Mouse (Mus musculus) heart, embryonic 13.5 days (tissue): ENCODE data around the gene Nutm1. TPM values are rescaled to one million over a fixed set of nuclear protein-coding genes. Genes with fewer than 3 reads are reported as not detected.

Experiments used
- ATAC-seq: fragments of 200-750 bp; cut with Nextera tagmentation; 2 replicates; pipeline ENCODE4 v1.8.0; 2017; ENCODE audit warnings: moderate TSS enrichment; ENCODE audit not compliant: insufficient number of reproducible peaks, low FRiP score, low TSS enrichment; ENCODE audit errors: extremely low read depth
- H3K27ac ChIP-seq: fragments of 300-500 bp; sonication (generic); replicated peaks from 2 replicates; pipeline ENCODE4 v1.5.1; 2015; ENCODE audit warnings: moderate library complexity, mild to moderate bottlenecking, inconsistent platforms
- H3K27me3 ChIP-seq: fragments of 300-500 bp; sonication (generic); replicated peaks from 2 replicates; pipeline ENCODE4 v1.6.1; 2015; ENCODE audit warnings: mild to moderate bottlenecking, inconsistent platforms
- H3K36me3 ChIP-seq: fragments of 300-500 bp; sonication (generic); 2 replicates; pipeline ENCODE4 v1.6.1; 2015; ENCODE audit warnings: mild to moderate bottlenecking, inconsistent platforms
- H3K4me1 ChIP-seq: fragments of 300-500 bp; sonication (generic); 2 replicates; pipeline ENCODE4 v1.6.1; 2015; ENCODE audit warnings: inconsistent platforms
- H3K4me2 ChIP-seq: fragments of 300-500 bp; sonication (generic); 2 replicates; pipeline ENCODE4 v1.6.1; 2015; ENCODE audit warnings: inconsistent platforms, mild to moderate bottlenecking, moderate library complexity
- H3K4me3 ChIP-seq: fragments of 300-500 bp; sonication (generic); 2 replicates; pipeline ENCODE4 v1.5.1; 2015; ENCODE audit warnings: moderate library complexity, mild to moderate bottlenecking, inconsistent platforms
- H3K9ac ChIP-seq: fragments of 300-500 bp; sonication (generic); 2 replicates; pipeline ENCODE4 v1.6.1; 2015; ENCODE audit warnings: inconsistent platforms, mild to moderate bottlenecking, moderate library complexity
- H3K9me3 ChIP-seq: fragments of 300-500 bp; sonication (generic); 2 replicates; pipeline ENCODE4 v1.6.1; 2016; ENCODE audit warnings: inconsistent platforms
- WGBS: fragments of 180-500 bp; shearing (Covaris S2); methylation state at CpG from one replicate; pipeline ENCODE4 v1.1.7; 2015; ENCODE audit warnings: mixed read lengths; 5-methylcytosine and 5-hydroxymethylcytosine counted together
- polyA plus RNA-seq: library from polyadenylated mRNA; unstranded; fragments of >200 nt; fragmentation: Nextera tagmentation; extraction: Ambion mirVana; gene quantifications from 2 replicates; pipeline ENCODE4 v1.2.1, GENCODE M21; 2015

The Nutm1 gene
- polyA plus RNA-seq, 1 experiment from 2014 or later = 0.05 TPM

DNA sequence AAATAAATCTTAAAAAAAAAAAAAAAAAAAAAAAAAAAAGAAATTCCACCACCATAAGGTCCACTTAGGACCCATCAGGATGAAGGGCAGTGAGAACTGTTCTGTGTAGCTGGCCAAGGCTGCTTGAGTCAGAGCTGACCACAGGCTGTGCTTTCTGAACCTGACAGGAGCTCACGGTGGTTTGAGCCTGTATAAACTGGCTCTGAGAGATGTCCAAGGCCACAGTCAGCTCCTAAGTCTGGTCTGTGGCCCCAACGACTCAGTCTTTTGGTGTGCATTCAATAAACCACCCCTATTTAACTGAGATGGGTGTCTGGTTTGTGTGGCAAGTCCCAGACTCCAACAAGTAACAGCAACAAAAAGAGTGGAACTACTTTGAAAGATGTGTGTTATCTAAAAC, 22.5 kb downstream of the Nutm1 start:
- no peaks in the 10 kb centered on the region for H3K36me3 ChIP-seq
- no peak overlapping the region for H3K4me3 ChIP-seq
- no peaks in the 10 kb centered on the region for H3K9me3 ChIP-seq
- H3K27me3 ChIP-seq = no peaks in the 10 kb centered on the region; the same call in 1 of the 2 replicates
- H3K27ac ChIP-seq = no peak overlapping the region
- ATAC-seq = no peak
- WGBS = 79% methylated on average over 2 of the region's 2 CpGs
- H3K9ac ChIP-seq = no peak overlapping the region
- H3K4me1 ChIP-seq = peaks cover 18% of the 10 kb centered on the region
- no peak overlapping the region for H3K4me2 ChIP-seq

DNA sequence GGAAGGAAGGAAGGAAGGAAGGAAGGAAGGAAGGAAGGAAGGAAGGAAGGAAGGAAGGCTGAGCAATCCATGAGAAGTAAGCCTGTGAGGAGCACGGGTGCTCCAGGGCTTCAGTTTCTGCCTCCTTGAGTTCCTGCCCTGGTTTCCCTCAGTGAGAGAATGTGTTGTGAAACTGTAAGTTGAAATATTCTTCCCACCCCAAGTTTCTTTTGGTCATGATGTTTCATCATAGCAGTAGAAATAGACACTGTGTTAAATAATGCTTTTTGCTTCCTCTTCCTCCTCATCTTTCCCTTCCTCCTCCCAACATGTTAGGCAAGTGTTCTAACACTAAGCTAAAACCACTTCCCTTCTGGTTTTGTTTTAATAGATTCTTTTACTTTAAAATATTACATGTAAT, 26.5 kb downstream of the Nutm1 start:
- Histone ChIP-seq H3K4me1 (no peaks in the 10 kb centered on the region), H3K27me3 (no peaks in the 10 kb centered on the region), H3K4me3 (no peak overlapping the region), H3K9me3 (no peaks in the 10 kb centered on the region), H3K27ac (no peak overlapping the region), H3K4me2 (no peak overlapping the region), H3K36me3 (no peaks in the 10 kb centered on the region), H3K9ac (no peak overlapping the region)
- no peak for ATAC-seq
- 76% methylated on average over 1 of the region's 1 CpGs for WGBS

DNA sequence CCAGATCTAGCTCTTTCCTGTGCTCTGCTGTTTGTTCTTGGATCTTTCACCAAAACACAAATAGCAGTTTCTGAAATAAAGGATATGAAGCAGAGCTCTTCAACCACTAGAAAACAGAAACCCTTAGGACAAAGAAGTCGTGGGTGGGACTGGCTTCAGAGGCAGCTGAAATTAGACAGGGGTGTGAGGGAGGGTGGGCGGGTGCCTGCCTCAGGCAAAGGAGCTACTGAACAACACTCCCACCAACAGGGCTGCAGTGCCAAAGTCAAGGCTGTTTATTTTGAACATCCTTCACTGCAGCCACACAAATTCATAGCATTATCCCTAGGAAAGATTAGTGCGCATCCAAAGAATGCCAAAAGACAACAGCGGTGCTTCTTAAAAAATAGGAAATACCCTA, 34.7 kb downstream of the Nutm1 start:
- Histone ChIP-seq H3K36me3 (no peaks in the 10 kb centered on the region), H3K9me3 (no peaks in the 10 kb centered on the region), H3K4me1 (no peaks in the 10 kb centered on the region), H3K4me2 (no peak overlapping the region), H3K27ac (no peak overlapping the region), H3K9ac (no peak overlapping the region), H3K27me3 (no peaks in the 10 kb centered on the region), H3K4me3 (no peak overlapping the region)
- no peak for ATAC-seq
- WGBS = 64% methylated on average over 4 of the region's 4 CpGs

DNA sequence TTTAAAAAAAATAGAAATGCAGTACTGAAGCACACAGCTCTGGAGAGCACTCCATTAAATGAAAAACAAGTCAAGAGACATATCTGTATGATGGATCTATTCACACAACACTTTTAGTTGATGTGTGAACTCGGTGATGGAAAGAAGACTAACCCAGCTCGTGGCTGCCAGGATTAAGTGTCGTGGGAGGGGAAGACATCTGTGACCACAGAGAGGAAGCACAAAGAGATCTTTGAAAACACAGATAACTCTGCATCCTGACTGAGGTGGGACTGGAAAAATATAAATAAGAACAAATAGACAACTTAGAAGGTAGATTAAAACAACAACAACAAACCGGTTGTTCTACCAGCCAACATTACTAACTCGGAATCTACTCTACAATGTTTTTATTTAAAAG, 36.5 kb downstream of the Nutm1 start:
- no peak overlapping the region for H3K4me3 ChIP-seq
- no peaks in the 10 kb centered on the region for H3K36me3 ChIP-seq
- no peak for ATAC-seq
- no peaks in the 10 kb centered on the region for H3K27me3 ChIP-seq
- no peaks in the 10 kb centered on the region for H3K4me1 ChIP-seq
- H3K9me3 ChIP-seq = no peaks in the 10 kb centered on the region
- H3K9ac ChIP-seq = no peak overlapping the region
- WGBS = 48% methylated on average over 5 of the region's 5 CpGs
- H3K4me2 ChIP-seq = no peak overlapping the region
- no peak overlapping the region for H3K27ac ChIP-seq

DNA sequence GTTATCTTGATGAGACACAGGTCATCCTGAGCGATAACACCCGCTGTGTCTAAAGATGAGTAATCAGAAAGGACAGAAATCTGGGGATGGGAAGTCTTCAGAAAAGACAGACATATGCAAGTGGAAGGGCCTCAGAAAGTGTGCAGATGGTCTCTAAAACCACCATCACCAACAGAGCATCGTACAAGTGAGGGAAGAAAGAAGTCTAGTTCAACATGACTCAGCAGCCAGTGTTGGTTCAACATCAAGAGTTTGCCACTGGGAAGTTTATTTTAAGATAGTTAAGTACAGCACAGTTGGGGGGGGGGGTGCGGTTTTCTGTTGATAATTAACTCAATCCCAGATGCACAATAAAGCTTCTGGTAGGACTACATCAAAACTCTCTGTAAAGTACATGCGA, 38.2 kb downstream of the Nutm1 start:
- no peaks in the 10 kb centered on the region for H3K4me1 ChIP-seq
- H3K36me3 ChIP-seq = no peaks in the 10 kb centered on the region
- H3K9ac ChIP-seq = no peak overlapping the region
- no peak for ATAC-seq
- H3K4me2 ChIP-seq = no peak overlapping the region
- no peak overlapping the region for H3K27ac ChIP-seq
- H3K9me3 ChIP-seq = no peaks in the 10 kb centered on the region
- no peaks in the 10 kb centered on the region for H3K27me3 ChIP-seq
- 78% methylated on average over 5 of the region's 5 CpGs for WGBS
- no peak overlapping the region for H3K4me3 ChIP-seq

DNA sequence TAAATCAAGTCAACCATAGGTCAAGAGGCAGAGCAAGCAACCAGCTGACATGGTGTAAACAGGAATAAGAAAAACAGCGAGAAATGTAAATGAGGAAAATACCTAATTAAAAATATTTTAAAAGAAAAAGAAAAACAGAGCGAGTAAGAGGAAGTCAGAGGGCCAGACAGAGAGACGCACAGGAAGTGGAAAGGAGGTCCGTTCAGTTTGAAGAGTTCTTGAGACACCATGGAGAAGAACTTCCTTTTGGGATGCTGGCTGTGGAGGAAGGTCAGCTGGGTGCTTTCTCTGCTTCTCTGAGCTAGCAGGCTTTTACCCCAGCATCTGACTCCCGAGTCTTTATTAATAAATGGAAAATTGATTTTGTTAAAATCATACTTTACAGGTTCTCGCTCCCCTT, 41.5 kb downstream of the Nutm1 start:
- WGBS = 60% methylated on average over 6 of the region's 6 CpGs
- H3K4me3 ChIP-seq = no peak overlapping the region
- H3K9me3 ChIP-seq = no peaks in the 10 kb centered on the region
- H3K36me3 ChIP-seq = no peaks in the 10 kb centered on the region
- no peak overlapping the region for H3K4me2 ChIP-seq
- no peak for ATAC-seq
- H3K27me3 ChIP-seq = no peaks in the 10 kb centered on the region
- H3K27ac ChIP-seq = no peak overlapping the region
- no peak overlapping the region for H3K9ac ChIP-seq
- H3K4me1 ChIP-seq = no peaks in the 10 kb centered on the region

DNA sequence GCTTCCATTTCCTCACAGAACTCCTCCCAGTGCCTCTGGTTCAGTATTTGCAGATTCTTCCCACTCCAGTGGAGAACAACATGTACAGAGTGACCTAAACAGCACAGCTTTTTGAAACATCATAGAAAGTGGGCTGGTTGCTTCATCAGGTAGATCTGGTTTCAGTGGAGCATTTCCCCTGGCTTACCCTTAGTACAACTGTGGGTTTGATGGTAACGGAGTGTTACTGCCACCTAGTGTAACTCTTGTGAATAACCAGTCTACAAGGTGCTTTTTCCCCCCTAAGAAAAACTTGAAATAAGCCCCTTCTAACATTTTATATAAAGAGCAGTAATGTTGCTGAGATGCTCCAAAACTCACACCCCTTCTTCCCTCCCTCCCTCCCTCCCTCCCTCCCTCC, 43.1 kb downstream of the Nutm1 start:
- H3K27ac ChIP-seq = no peak overlapping the region
- WGBS = 7% methylated on average over 1 of the region's 1 CpGs
- no peaks in the 10 kb centered on the region for H3K36me3 ChIP-seq
- H3K4me3 ChIP-seq = no peak overlapping the region
- H3K9me3 ChIP-seq = no peaks in the 10 kb centered on the region
- ATAC-seq = no peak
- no peaks in the 10 kb centered on the region for H3K4me1 ChIP-seq
- no peak overlapping the region for H3K9ac ChIP-seq
- H3K27me3 ChIP-seq = no peaks in the 10 kb centered on the region
- no peak overlapping the region for H3K4me2 ChIP-seq

DNA sequence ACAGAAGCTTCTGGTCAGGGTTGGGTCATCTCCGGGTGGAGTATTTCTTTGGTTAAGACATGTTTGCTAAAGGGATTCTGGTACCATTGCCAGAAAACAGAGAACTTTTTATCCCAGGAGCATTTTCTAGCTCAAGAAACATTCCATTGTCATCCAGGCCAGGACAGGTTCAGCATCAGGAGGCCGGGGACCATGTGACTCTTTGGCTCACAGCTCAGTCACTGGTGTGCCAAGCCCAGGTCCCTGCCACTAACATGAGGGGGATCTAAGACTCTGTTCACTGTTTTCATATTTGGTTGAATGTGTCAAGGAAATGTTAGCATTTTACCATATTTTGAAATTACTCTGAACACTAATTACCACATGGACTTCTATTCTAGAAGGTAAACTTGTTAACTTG, 48.4 kb downstream of the Nutm1 start:
- H3K27me3 ChIP-seq = no peaks in the 10 kb centered on the region
- no peaks in the 10 kb centered on the region for H3K9me3 ChIP-seq
- ATAC-seq = no peak
- 78% methylated on average over 2 of the region's 2 CpGs for WGBS
- H3K9ac ChIP-seq = no peak overlapping the region
- H3K4me2 ChIP-seq = no peak overlapping the region
- H3K36me3 ChIP-seq = no peaks in the 10 kb centered on the region
- no peaks in the 10 kb centered on the region for H3K4me1 ChIP-seq
- H3K27ac ChIP-seq = no peak overlapping the region
- no peak overlapping the region for H3K4me3 ChIP-seq

DNA sequence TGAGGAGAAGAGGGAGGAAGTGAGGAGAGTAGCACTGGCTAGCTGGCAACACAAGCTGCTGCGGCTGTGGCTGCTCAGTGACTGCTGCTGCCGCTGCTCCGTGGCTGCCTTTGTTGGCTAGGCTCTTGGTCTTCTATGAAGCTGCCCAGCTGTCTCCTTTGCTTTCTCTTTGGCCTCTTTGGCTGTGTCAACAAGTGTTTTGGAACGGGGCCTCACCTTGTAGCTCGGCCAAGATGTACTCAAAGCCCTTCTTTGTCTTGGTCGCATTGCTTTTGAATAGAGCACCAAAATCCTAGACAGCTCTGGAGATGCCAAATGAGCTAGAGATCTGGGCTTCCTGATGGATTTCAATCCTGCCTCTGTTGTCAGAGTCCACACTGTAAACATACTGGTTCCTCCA, 48.9 kb downstream of the Nutm1 start:
- ATAC-seq = no peak
- no peaks in the 10 kb centered on the region for H3K36me3 ChIP-seq
- no peak overlapping the region for H3K4me3 ChIP-seq
- H3K4me2 ChIP-seq = no peak overlapping the region
- WGBS = 62% methylated on average over 6 of the region's 6 CpGs
- no peak overlapping the region for H3K9ac ChIP-seq
- no peaks in the 10 kb centered on the region for H3K4me1 ChIP-seq
- H3K27me3 ChIP-seq = no peaks in the 10 kb centered on the region
- H3K27ac ChIP-seq = no peak overlapping the region
- no peaks in the 10 kb centered on the region for H3K9me3 ChIP-seq

DNA sequence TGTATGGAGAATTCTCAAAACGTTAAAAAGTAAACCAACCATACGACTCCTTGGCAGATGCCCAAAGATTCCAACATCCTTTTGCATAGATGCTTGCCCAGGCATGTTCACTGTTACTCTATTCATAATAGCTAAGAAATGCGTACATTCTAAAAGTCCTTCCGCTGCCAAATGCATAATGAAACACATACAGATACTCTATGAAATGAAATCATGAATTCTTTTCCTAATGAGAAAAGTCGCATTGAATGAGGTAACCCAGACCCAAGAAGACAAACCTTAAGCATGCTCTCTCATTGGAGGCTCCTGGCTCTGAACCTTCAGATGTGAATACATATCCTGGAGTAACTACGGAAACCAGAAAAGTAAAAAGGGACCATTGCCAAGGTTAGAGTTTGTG, 56.0 kb downstream of the Nutm1 start:
- WGBS = 71% methylated on average over 6 of the region's 6 CpGs
- Histone ChIP-seq H3K9ac (no peak overlapping the region), H3K27ac (no peak overlapping the region), H3K4me1 (no peaks in the 10 kb centered on the region), H3K4me3 (no peak overlapping the region), H3K4me2 (no peak overlapping the region), H3K9me3 (no peaks in the 10 kb centered on the region), H3K36me3 (no peaks in the 10 kb centered on the region), H3K27me3 (no peaks in the 10 kb centered on the region)
- no peak for ATAC-seq

Other genes starting within 250 kb of the Nutm1 start
- gene Olfr1310, start 246.6 kb downstream of the Nutm1 start, polyA plus RNA-seq = not detected in 2 replicates
- not detected in 2 replicates for gene Olfr1311, start 234.9 kb downstream of the Nutm1 start, polyA plus RNA-seq
- gene Olfr1312, start 209.1 kb downstream of the Nutm1 start, polyA plus RNA-seq = not detected in 2 replicates
- not detected in 2 replicates for gene Olfr1313, start 181.4 kb downstream of the Nutm1 start, polyA plus RNA-seq
- gene Olfr1314, start 162.5 kb downstream of the Nutm1 start, polyA plus RNA-seq = not detected in 2 replicates
- not detected in 2 replicates for gene Olfr1315-ps1, start 143.9 kb downstream of the Nutm1 start, polyA plus RNA-seq
- not detected in 2 replicates for gene Olfr1316, start 124.3 kb downstream of the Nutm1 start, polyA plus RNA-seq
- gene Olfr1317, start 119.0 kb downstream of the Nutm1 start, polyA plus RNA-seq = not detected in 2 replicates
- not detected in 2 replicates for gene Olfr1318, start 105.1 kb downstream of the Nutm1 start, polyA plus RNA-seq
- 13.6 and 14.5 TPM in 2 replicates for gene Lpcat4, start 19.8 kb downstream of the Nutm1 start, polyA plus RNA-seq
- 155 and 186 TPM in 2 replicates for gene Nop10, start 2.6 kb upstream of the Nutm1 start, polyA plus RNA-seq
- gene Slc12a6, start 6.5 kb upstream of the Nutm1 start, polyA plus RNA-seq = 8.4 and 9.5 TPM in 2 replicates
- not detected in 2 replicates for gene Gm21985, start 7.0 kb upstream of the Nutm1 start, polyA plus RNA-seq
- gene Emc4, start 108.7 kb upstream of the Nutm1 start, polyA plus RNA-seq = 96.8 and 109 TPM in 2 replicates
- gene Katnbl1, start 119.9 kb upstream of the Nutm1 start, polyA plus RNA-seq = 22.0 and 22.3 TPM in 2 replicates
- 17.5 and 19.3 TPM in 2 replicates for gene Emc7, start 195.7 kb upstream of the Nutm1 start, polyA plus RNA-seq
- not detected in 2 replicates for gene Chrm5, start 221.5 kb upstream of the Nutm1 start, polyA plus RNA-seq
- 6.2 and 6.9 TPM in 2 replicates for gene Aven, start 233.7 kb upstream of the Nutm1 start, polyA plus RNA-seq